Mouse (Mus musculus) C2C12 (cell line): ENCODE results near the gene Ttc33.

ENCODE experiments used
- CEBPB ChIP-seq: IDR thresholded peaks from one replicate; pipeline ENCODE4 v1.6.1; 2011; ENCODE audit warnings: low read depth, mild to moderate bottlenecking, control low read depth, moderate library complexity
- CTCF ChIP-seq: IDR thresholded peaks from one replicate; pipeline ENCODE4 v1.5.1; 2011; ENCODE audit not compliant: control insufficient read depth, insufficient read depth, insufficient read length
- FOSL1 ChIP-seq: IDR thresholded peaks from one replicate; pipeline ENCODE4 v1.8.0; 2011; ENCODE audit warnings: mild to moderate bottlenecking, low read length; ENCODE audit not compliant: poor library complexity, insufficient read depth, severe bottlenecking
- MYOD1 ChIP-seq: IDR thresholded peaks from one replicate; pipeline ENCODE4 v1.6.1; 2011; ENCODE audit warnings: low read depth; ENCODE audit not compliant: control insufficient read depth, insufficient read length
- MYOG ChIP-seq: IDR thresholded peaks from one replicate; pipeline ENCODE4 v1.6.1; 2011; ENCODE audit not compliant: control insufficient read depth, insufficient read length; ENCODE audit errors: extremely low read depth
- USF1 ChIP-seq: IDR thresholded peaks from one replicate; pipeline ENCODE4 v1.6.1; 2011; ENCODE audit warnings: low read depth, mild to moderate bottlenecking, control low read depth, moderate library complexity

DNA sequence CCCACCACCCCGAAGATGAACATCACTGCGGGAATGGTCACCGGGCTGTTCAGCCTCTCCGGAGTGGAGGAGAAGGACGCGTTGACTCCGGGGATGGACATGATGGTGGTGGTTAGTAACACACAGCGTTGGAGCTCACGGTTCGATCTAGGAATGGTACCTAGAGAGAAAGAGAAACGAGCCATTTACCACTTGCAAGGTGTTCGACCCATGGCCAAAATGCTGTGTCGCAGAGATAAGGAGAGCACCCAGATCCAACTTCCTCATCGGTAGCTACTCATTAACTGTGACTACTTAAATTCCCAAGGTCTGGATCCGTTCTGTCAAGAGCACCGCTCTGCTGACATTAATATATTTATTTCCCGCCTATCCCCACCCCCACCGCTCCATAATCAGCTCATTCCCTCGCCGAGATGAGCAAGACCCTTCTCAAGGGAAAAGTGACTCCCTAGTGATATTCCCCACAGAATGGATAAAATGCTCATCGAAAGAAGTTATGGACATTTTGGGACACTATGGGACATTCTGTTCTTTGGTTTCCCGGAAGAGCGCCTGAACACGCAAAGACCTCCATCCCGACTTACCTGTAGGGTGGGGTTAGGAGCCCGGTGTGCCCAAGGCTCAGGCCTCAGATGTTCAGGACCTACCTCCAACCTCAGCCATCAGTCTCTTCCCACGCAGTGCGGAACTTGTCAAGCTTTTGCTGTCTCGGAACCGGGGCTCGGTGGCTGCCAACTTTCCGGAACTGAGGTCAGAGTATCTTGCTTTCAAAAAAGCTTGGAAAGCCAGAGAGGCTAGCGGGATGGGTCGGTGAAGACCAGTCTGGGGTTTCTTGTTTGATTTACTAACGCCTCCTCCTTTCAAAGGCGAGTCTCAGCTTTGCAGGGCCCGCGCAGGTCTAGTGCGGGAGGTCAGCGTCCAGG is 58.0 kb downstream of the Ttc33 start:
- TF ChIP-seq CTCF (no peak), FOSL1 (no peak), CEBPB (no peak), MYOG (no peak), USF1 (no peak), MYOD1 (no peak)
